In the genomic region with DNA sequence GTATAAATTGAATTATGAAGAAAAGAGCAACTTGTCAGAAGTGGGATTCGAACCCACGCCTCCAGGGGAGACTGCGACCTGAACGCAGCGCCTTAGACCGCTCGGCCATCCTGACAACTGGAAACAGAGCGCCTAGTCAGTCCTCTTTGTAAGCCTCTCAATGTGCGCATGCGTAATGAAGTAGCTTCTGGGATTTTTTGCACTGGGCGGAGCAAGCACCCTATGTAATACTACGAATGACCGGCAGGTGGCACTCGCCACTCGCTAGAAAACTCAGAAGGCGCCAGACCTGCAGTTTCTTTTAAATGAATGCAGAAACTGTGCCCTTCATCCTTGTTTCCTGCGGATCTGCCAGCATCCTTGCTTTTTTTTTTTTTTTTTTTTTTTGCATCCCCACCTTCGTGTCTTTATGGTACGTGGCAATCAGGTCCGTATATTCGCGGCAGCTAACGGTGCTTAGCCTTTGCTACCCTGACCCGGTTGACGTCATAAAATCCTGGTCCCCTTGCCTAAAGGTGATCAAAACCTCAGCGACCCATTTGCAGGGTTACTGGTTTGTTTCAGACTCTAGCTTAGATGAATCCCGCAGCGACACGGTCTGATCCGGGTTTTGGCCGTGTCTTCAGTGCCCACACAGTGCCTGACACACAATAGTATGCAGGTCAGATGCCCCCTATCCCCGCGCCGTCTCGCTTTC, we compare ENCODE assay signal across 7 mouse cellular contexts. TPM values are rescaled to one million over a fixed set of nuclear protein-coding genes. Genes with fewer than 3 reads are reported as not detected.
DNase-seq lines count a peak whose midpoint lies in the region; ATAC-seq and TF ChIP-seq lines count a peak whose summit lies in the region.

No protein-coding gene starts in this region.

- peak overlapping the region; percentile 43 for H3K4me3 ChIP-seq in embryonic facial prominence, embryonic 12.5 days
- peak overlapping the region; percentile 27 for H3K4me3 ChIP-seq in kidney, adult 2 months (ENCODE audit: insufficient read depth, low read depth, low read length)
- peak overlapping the region; percentile 49 for H3K4me3 ChIP-seq in limb, embryonic 12.5 days (replicated peaks)
- H3K4me3 ChIP-seq in midbrain, embryonic 15.5 days, result peak overlapping the region; percentile 53
- H3K4me3 ChIP-seq in spleen, adult 2 months (ENCODE audit: extremely low read depth, insufficient read depth, insufficient read length), result peak overlapping the region; percentile 57

- peak; percentile 86 for ATAC-seq in embryonic facial prominence, embryonic 12.5 days (ENCODE audit: insufficient number of reproducible peaks, insufficient read depth, low FRiP score, low TSS enrichment)
- ATAC-seq in limb, embryonic 12.5 days (ENCODE audit: insufficient number of reproducible peaks, insufficient read depth, low FRiP score, low TSS enrichment, low read depth), result peak; percentile 85
- peak; percentile 94 for ATAC-seq in midbrain, embryonic 15.5 days (replicated peaks)

- H3K4me1 ChIP-seq in embryonic facial prominence, embryonic 12.5 days, result no peaks in the 10 kb centered on the region
- peaks cover 11% of the 10 kb centered on the region for H3K4me1 ChIP-seq in kidney, adult 2 months (ENCODE audit: control insufficient read depth, insufficient read depth, low read length)
- no peaks in the 10 kb centered on the region; the same call in 1 of the 2 replicates for H3K4me1 ChIP-seq in limb, embryonic 12.5 days (replicated peaks)
- 0 out of 2 replicates have a peak, but pooled peaks cover 3% of the 10 kb centered on the region for H3K4me1 ChIP-seq in midbrain, embryonic 15.5 days
- H3K4me1 ChIP-seq in spleen, adult 2 months (ENCODE audit: control insufficient read depth, insufficient read depth, insufficient read length), result no peaks in the 10 kb centered on the region

- no peaks in the 10 kb centered on the region for H3K9me3 ChIP-seq in embryonic facial prominence, embryonic 12.5 days
- H3K9me3 ChIP-seq in limb, embryonic 12.5 days, result no peaks in the 10 kb centered on the region
- no peaks in the 10 kb centered on the region for H3K9me3 ChIP-seq in midbrain, embryonic 15.5 days

- under 1% methylated on average over 35 of the region's 35 CpGs for WGBS in embryonic facial prominence, embryonic 12.5 days
- 2% methylated on average over 35 of the region's 35 CpGs for WGBS in kidney, adult 2 months
- under 1% methylated on average over 35 of the region's 35 CpGs for WGBS in limb, embryonic 12.5 days
- WGBS in midbrain, embryonic 15.5 days, result under 1% methylated on average over 35 of the region's 35 CpGs
- under 1% methylated on average over 35 of the region's 35 CpGs for WGBS in spleen, adult 2 months

- DNase-seq in adrenal gland, postnatal 25 days, result peak; percentile 95
- DNase-seq in heart, adult 18-20 months, result peak; percentile 95 to 99
- DNase-seq in kidney, adult 2 months, result peak; percentile 98
- DNase-seq in spleen, adult 2 months (ENCODE audit: low read depth in 1 of 2, low spot score in 2 of 2), result peak; percentile 93 to 96

- peak overlapping the region; percentile 55 for H3K9ac ChIP-seq in embryonic facial prominence, embryonic 12.5 days
- H3K9ac ChIP-seq in limb, embryonic 12.5 days (replicated peaks), result no peak overlapping the region; the same call in 1 of the 2 replicates
- H3K9ac ChIP-seq in midbrain, embryonic 15.5 days, result peak overlapping the region; percentile 59

- H3K36me3 ChIP-seq in embryonic facial prominence, embryonic 12.5 days, result no peaks in the 10 kb centered on the region
- H3K36me3 ChIP-seq in kidney, adult 2 months (ENCODE audit: control insufficient read depth, insufficient read depth, low read length), result no peaks in the 10 kb centered on the region
- H3K36me3 ChIP-seq in limb, embryonic 12.5 days, result no peaks in the 10 kb centered on the region
- H3K36me3 ChIP-seq in midbrain, embryonic 15.5 days (replicated peaks), result no peaks in the 10 kb centered on the region
- H3K36me3 ChIP-seq in spleen, adult 2 months (ENCODE audit: control insufficient read depth, insufficient read depth, low read length), result no peaks in the 10 kb centered on the region

- no peak overlapping the region for H3K27ac ChIP-seq in embryonic facial prominence, embryonic 12.5 days
- no peak overlapping the region for H3K27ac ChIP-seq in kidney, adult 2 months (ENCODE audit: insufficient read depth, low read depth, low read length)
- H3K27ac ChIP-seq in limb, embryonic 12.5 days, result no peak overlapping the region
- H3K27ac ChIP-seq in midbrain, embryonic 15.5 days, result peak overlapping the region; percentile 88
- no peak overlapping the region for H3K27ac ChIP-seq in spleen, adult 2 months (ENCODE audit: insufficient read depth, low read length)

- no peak for TF ChIP-seq POLR2A in kidney, adult 2 months (IDR thresholded peaks at IDR 0.05; ENCODE audit: low read depth, low read length)
- no peak for TF ChIP-seq POLR2A in spleen, adult 2 months (IDR thresholded peaks at IDR 0.05; ENCODE audit: low read depth, low read length)

- TF ChIP-seq CTCF in kidney, adult 2 months (conservative IDR thresholded peaks at IDR 0.05; ENCODE audit: insufficient read depth, insufficient read length, low read depth, low read length), result peak; percentile 91
- TF ChIP-seq CTCF in spleen, adult 2 months (IDR thresholded peaks at IDR 0.05; ENCODE audit: extremely low read depth, insufficient read depth, insufficient read length, insufficient replicate concordance), result peak; percentile 87; the same call in 1 of the 2 replicates

- H3K4me2 ChIP-seq in embryonic facial prominence, embryonic 12.5 days (replicated peaks), result peak overlapping the region; percentile 64
- H3K4me2 ChIP-seq in limb, embryonic 12.5 days, result peak overlapping the region; percentile 65
- peak overlapping the region; percentile 63 for H3K4me2 ChIP-seq in midbrain, embryonic 15.5 days

- H3K27me3 ChIP-seq in embryonic facial prominence, embryonic 12.5 days, result 0 out of 2 replicates have a peak, but pooled peaks cover 1% of the 10 kb centered on the region
- no peaks in the 10 kb centered on the region for H3K27me3 ChIP-seq in kidney, adult 2 months (replicated peaks; ENCODE audit: control insufficient read depth, insufficient read depth, low read length)
- peaks cover 13% of the 10 kb centered on the region; the same call in 1 of the 2 replicates for H3K27me3 ChIP-seq in limb, embryonic 12.5 days
- H3K27me3 ChIP-seq in midbrain, embryonic 15.5 days (replicated peaks), result no peaks in the 10 kb centered on the region
- no peaks in the 10 kb centered on the region for H3K27me3 ChIP-seq in spleen, adult 2 months (ENCODE audit: control insufficient read depth, insufficient read depth, low read length)

RNA-seq across cellular contexts. Expression of gene Pllp, which starts 8.0 kb away (rescaled TPM):
- total RNA-seq in adrenal gland, postnatal 25 days (2021), result 0.67 TPM in 1 of 2 replicates, not detected in the other
- polyA plus RNA-seq in embryonic facial prominence, embryonic 12.5 days (2016; fragmentation: Nextera tagmentation; extraction: Ambion mirVana), result 2.3 TPM in 2 replicates
- under 1 TPM; 0.69 to 0.87 TPM for total RNA-seq in heart, adult 18-20 months (2021)
- 160 and 166 TPM in 2 replicates for polyA plus RNA-seq in kidney, adult 2 months (2012; rRNA removed)
- polyA plus RNA-seq in limb, embryonic 12.5 days (2016; fragmentation: Nextera tagmentation; extraction: Ambion mirVana), result 0.40 and 0.42 TPM in 2 replicates
- 1.5 and 1.6 TPM in 2 replicates for polyA plus RNA-seq in midbrain, embryonic 15.5 days (2015; fragmentation: Nextera tagmentation; extraction: Ambion mirVana)
- 0.21 and 0.31 TPM in 2 replicates for polyA plus RNA-seq in spleen, adult 2 months (2012; rRNA removed)

RNA-seq across cellular contexts. Expression of gene Arl2bp, which starts 37.7 kb away (rescaled TPM):
- total RNA-seq in adrenal gland, postnatal 25 days (2021), result 60.0 and 75.3 TPM in 2 replicates
- polyA plus RNA-seq in embryonic facial prominence, embryonic 12.5 days (2016; fragmentation: Nextera tagmentation; extraction: Ambion mirVana), result 162 and 168 TPM in 2 replicates
- 10 to 100 TPM; 91.1 to 97.5 TPM for total RNA-seq in heart, adult 18-20 months (2021)
- 76.2 and 77.2 TPM in 2 replicates for polyA plus RNA-seq in kidney, adult 2 months (2012; rRNA removed)
- polyA plus RNA-seq in limb, embryonic 12.5 days (2016; fragmentation: Nextera tagmentation; extraction: Ambion mirVana), result 172 and 173 TPM in 2 replicates
- polyA plus RNA-seq in midbrain, embryonic 15.5 days (2015; fragmentation: Nextera tagmentation; extraction: Ambion mirVana), result 190 and 202 TPM in 2 replicates
- polyA plus RNA-seq in spleen, adult 2 months (2012; rRNA removed), result 50.2 and 58.3 TPM in 2 replicates

RNA-seq across cellular contexts. Expression of gene Ccl22, which starts 41.3 kb away (rescaled TPM):
- not detected in 2 replicates for total RNA-seq in adrenal gland, postnatal 25 days (2021)
- polyA plus RNA-seq in embryonic facial prominence, embryonic 12.5 days (2016; fragmentation: Nextera tagmentation; extraction: Ambion mirVana), result not detected in 2 replicates
- total RNA-seq in heart, adult 18-20 months (2021), result 1 to 10 TPM in 1 of 2 experiments, not detected in 1; 1.3 TPM
- polyA plus RNA-seq in kidney, adult 2 months (2012; rRNA removed), result 0.87 and 3.7 TPM in 2 replicates
- polyA plus RNA-seq in limb, embryonic 12.5 days (2016; fragmentation: Nextera tagmentation; extraction: Ambion mirVana), result not detected in 2 replicates
- 0.14 TPM in 1 of 2 replicates, not detected in the other for polyA plus RNA-seq in midbrain, embryonic 15.5 days (2015; fragmentation: Nextera tagmentation; extraction: Ambion mirVana)
- 5.8 and 7.9 TPM in 2 replicates for polyA plus RNA-seq in spleen, adult 2 months (2012; rRNA removed)

Comparison
In these comparisons a context has a peak if more than half of its experiments do, and no peak if none do; other contexts are left out.
1. RNA of gene Pllp, which starts 8.0 kb away (polyA plus RNA-seq): 160 to 166 TPM in kidney, adult 2 months; 2.3 TPM in embryonic facial prominence, embryonic 12.5 days, 1.5 to 1.6 TPM in midbrain, embryonic 15.5 days, 0.40 to 0.42 TPM in limb, embryonic 12.5 days and 0.21 to 0.31 TPM in spleen, adult 2 months; every median in the first group is over 10 times any median in the second.
2. Peak in every context shown above with its lines, with median percentiles within 50 percentile points of each other: DNase-seq, ATAC-seq, H3K4me2 ChIP-seq and H3K4me3 ChIP-seq.